Mouse (Mus musculus): ENCODE measurements around the gene Slc16a3.

DNA sequence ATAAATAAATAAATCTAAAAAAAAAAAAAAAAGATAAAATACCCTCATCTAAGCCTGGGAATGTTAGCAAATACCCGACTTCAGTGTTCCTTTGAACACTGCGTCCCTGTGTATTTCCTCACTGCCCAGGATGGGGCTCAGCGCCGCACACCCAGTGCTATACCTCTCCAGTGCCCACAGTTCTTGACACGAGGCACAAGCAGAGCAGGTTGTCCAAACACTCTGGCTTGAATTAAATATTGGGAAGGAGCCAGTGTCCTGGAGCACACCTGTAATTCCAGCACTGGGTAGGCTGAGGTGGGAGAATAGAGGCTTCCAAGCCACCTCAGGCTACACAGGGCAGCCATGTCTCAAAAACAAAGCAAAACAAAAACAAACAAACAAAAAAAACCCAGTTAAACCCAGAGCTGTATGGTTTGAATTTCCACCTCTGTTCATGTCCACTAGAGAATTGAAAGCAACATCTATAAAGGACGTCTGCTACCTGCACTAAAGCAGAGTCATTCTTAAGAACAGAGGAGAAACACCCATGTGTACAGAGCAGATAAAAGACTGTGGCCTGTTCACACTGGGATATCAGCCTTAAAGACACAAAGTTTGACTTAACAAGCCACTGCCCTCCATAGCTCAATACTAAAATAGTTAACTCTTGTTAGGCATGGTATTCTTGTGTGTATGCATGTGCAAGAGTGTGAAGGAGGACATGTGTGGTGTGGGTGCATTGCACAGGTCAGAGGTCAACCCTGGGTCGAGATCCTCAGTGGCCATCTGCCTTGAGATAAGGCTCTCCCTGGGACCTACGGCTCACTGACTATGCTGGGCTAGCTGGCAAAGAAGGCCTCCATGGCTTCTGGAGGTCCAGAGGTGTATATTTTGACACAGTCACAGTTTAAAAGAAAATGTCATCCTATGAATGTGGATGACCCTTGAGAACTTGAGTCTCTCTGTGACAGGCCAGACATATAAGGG is 47.7 kb upstream of the Slc16a3 start:
- TF ChIP-seq CTCF (IDR thresholded peaks at IDR 0.05; ENCODE audit: low read depth) (0 out of 2 replicates have a peak, but pooled peaks have one; percentile 4), EP300 (IDR thresholded peaks at IDR 0.05; ENCODE audit: low read depth) (peak; percentile 88)

Data from liver, embryonic 14.5 days (tissue).